Mouse (Mus musculus) G1E (cell line): ENCODE data around the gene Mcoln1.

Experiments
- CTCF ChIP-seq: IDR thresholded peaks from 2 replicates; pipeline ENCODE4 v1.5.1; 2012; ENCODE audit warnings: low read depth, low read length, inconsistent platforms, mixed read lengths
- GATA1 ChIP-seq: IDR thresholded peaks from 2 replicates; pipeline ENCODE4 v1.6.1; 2012; ENCODE audit warnings: borderline replicate concordance, low read length, inconsistent platforms, mixed read lengths
- GATA2 ChIP-seq: IDR thresholded peaks from 2 replicates; pipeline ENCODE4 v1.6.1; 2012; ENCODE audit warnings: low read depth, low read length, inconsistent platforms, borderline replicate concordance
- TAL1 ChIP-seq: conservative IDR thresholded peaks from 2 replicates; pipeline ENCODE4 v1.6.1; 2012; ENCODE audit warnings: low read depth, low read length, inconsistent platforms, mixed read lengths

GRCm38 (mm10) chr8:3475715-3476429 is 24.4 kb upstream of the Mcoln1 start:
- no peak for TF ChIP-seq CTCF
- TF ChIP-seq GATA2, result no peak
- TF ChIP-seq GATA1, result no peak
- no peak for TF ChIP-seq TAL1
